ENCODE assay signal across 22 mouse cellular contexts in genomic region chr15:98021886-98022285, GRCm38 (mm10). TPM values are rescaled to one million over a fixed set of nuclear protein-coding genes. Genes with fewer than 3 reads are reported as not detected.
A peak's percentile ranks its signal among the peaks of the same experiment; 100 is the strongest.
DNase-seq lines count a peak whose midpoint lies in the region; ATAC-seq and TF ChIP-seq lines count a peak whose summit lies in the region.
"Had no signal": no experiment of that assay in that cellular context is flagged by ENCODE, and none has a peak within 500 bp of the region (broad histone marks: within the 10 kb centered on the region; RNA-seq: fewer than 3 reads in every experiment).

No protein-coding gene starts in this region.

- no peaks in the 10 kb centered on the region for H3K9me3 ChIP-seq in kidney, postnatal 0 days (replicated peaks; ENCODE audit: low read length)
- no peaks in the 10 kb centered on the region for H3K9me3 ChIP-seq in kidney, embryonic 15.5 days (replicated peaks)
- H3K9me3 ChIP-seq in embryonic facial prominence, embryonic 14.5 days (ENCODE audit: control insufficient read depth, low read length), result no peaks in the 10 kb centered on the region
- no peaks in the 10 kb centered on the region for H3K9me3 ChIP-seq in liver, embryonic 12.5 days (replicated peaks)
- no peaks in the 10 kb centered on the region for H3K9me3 ChIP-seq in hindbrain, embryonic 16.5 days (ENCODE audit: control insufficient read depth, low read length)
- H3K9me3 ChIP-seq: forebrain, embryonic 10.5 days; limb, embryonic 15.5 days; liver, embryonic 15.5 days; midbrain, embryonic 12.5 days had no signal

- no peak overlapping the region for H3K27ac ChIP-seq in kidney, postnatal 0 days
- H3K27ac ChIP-seq in kidney, embryonic 15.5 days, result no peak overlapping the region
- H3K27ac ChIP-seq in embryonic facial prominence, embryonic 14.5 days (replicated peaks; ENCODE audit: low read depth, low read length), result no peak overlapping the region
- H3K27ac ChIP-seq in liver, embryonic 12.5 days, result no peak overlapping the region
- H3K27ac ChIP-seq in hindbrain, embryonic 16.5 days (ENCODE audit: low read depth, low read length), result no peak overlapping the region
- H3K27ac ChIP-seq: forebrain, embryonic 10.5 days; limb, embryonic 15.5 days; liver, embryonic 15.5 days; midbrain, embryonic 12.5 days had no signal

- TF ChIP-seq CTCF in kidney, postnatal 0 days (IDR thresholded peaks at IDR 0.05; ENCODE audit: low read depth), result no peak

- H3K27me3 ChIP-seq in kidney, postnatal 0 days (ENCODE audit: insufficient read depth, low read length), result no peaks in the 10 kb centered on the region
- H3K27me3 ChIP-seq in kidney, embryonic 15.5 days, result 0 out of 2 replicates have a peak, but pooled peaks cover 6% of the 10 kb centered on the region
- no peaks in the 10 kb centered on the region for H3K27me3 ChIP-seq in embryonic facial prominence, embryonic 14.5 days (replicated peaks; ENCODE audit: control insufficient read depth, insufficient read depth, low read length)
- H3K27me3 ChIP-seq in liver, embryonic 12.5 days (replicated peaks), result peaks cover 26% of the 10 kb centered on the region
- no peaks in the 10 kb centered on the region for H3K27me3 ChIP-seq in hindbrain, embryonic 16.5 days (replicated peaks; ENCODE audit: control insufficient read depth, insufficient read depth, low read length)
- H3K27me3 ChIP-seq: limb, embryonic 15.5 days had no signal

- no peak for ATAC-seq in kidney, postnatal 0 days (replicated peaks; ENCODE audit: low FRiP score, low read depth)
- ATAC-seq in kidney, embryonic 15.5 days (replicated peaks; ENCODE audit: low FRiP score), result no peak
- no peak for ATAC-seq in embryonic facial prominence, embryonic 14.5 days (ENCODE audit: low read depth)
- no peak for ATAC-seq in liver, embryonic 12.5 days
- no peak for ATAC-seq in hindbrain, embryonic 16.5 days
- ATAC-seq: forebrain, embryonic 16.5 days; inflammation-experienced regulatory T-cells, adult 6 months had no signal

- no peak overlapping the region for H3K4me2 ChIP-seq in kidney, postnatal 0 days (ENCODE audit: low read length)
- H3K4me2 ChIP-seq in kidney, embryonic 15.5 days, result no peak overlapping the region
- no peak overlapping the region for H3K4me2 ChIP-seq in embryonic facial prominence, embryonic 14.5 days (ENCODE audit: low read depth, low read length)
- H3K4me2 ChIP-seq in liver, embryonic 12.5 days, result no peak overlapping the region
- H3K4me2 ChIP-seq in hindbrain, embryonic 16.5 days (ENCODE audit: low read length), result no peak overlapping the region
- H3K4me2 ChIP-seq: heart, embryonic 11.5 days; limb, embryonic 15.5 days; liver, embryonic 15.5 days; midbrain, embryonic 12.5 days had no signal

- no peaks in the 10 kb centered on the region; the same call in 1 of the 2 replicates for H3K4me1 ChIP-seq in kidney, postnatal 0 days (replicated peaks; ENCODE audit: insufficient read depth, low read length)
- H3K4me1 ChIP-seq in kidney, embryonic 15.5 days, result peaks cover 43% of the 10 kb centered on the region
- H3K4me1 ChIP-seq in embryonic facial prominence, embryonic 14.5 days (ENCODE audit: control insufficient read depth, insufficient read depth, low read length), result peaks cover 15% of the 10 kb centered on the region; the same call in 1 of the 2 replicates
- H3K4me1 ChIP-seq in liver, embryonic 12.5 days, result no peaks in the 10 kb centered on the region
- H3K4me1 ChIP-seq in hindbrain, embryonic 16.5 days (ENCODE audit: control insufficient read depth, insufficient read depth, low read depth, low read length), result no peaks in the 10 kb centered on the region; the same call in 1 of the 2 replicates
- H3K4me1 ChIP-seq: liver, embryonic 15.5 days had no signal

- no peak overlapping the region for H3K9ac ChIP-seq in kidney, postnatal 0 days (ENCODE audit: low read depth, low read length)
- no peak overlapping the region for H3K9ac ChIP-seq in kidney, embryonic 15.5 days
- H3K9ac ChIP-seq in embryonic facial prominence, embryonic 14.5 days (ENCODE audit: low read depth, low read length), result no peak overlapping the region
- H3K9ac ChIP-seq in liver, embryonic 12.5 days, result no peak overlapping the region
- no peak overlapping the region for H3K9ac ChIP-seq in hindbrain, embryonic 16.5 days (ENCODE audit: low read depth, low read length)
- H3K9ac ChIP-seq: limb, embryonic 15.5 days; liver, embryonic 15.5 days; midbrain, embryonic 12.5 days had no signal

- peak; percentile 82 for DNase-seq in kidney, postnatal 0 days (ENCODE audit: low spot score)
- DNase-seq in adipocyte (ENCODE audit: low spot score), result peak; percentile 30
- DNase-seq in embryonic facial prominence, embryonic 14.5 days (ENCODE audit: low spot score), result peak; percentile 72
- no peak for DNase-seq in cerebellum, postnatal 4 days (ENCODE audit: low spot score in 2 of 2)
- DNase-seq: adrenal gland, postnatal 25 days; cerebellum, adult 8-10 months; cerebellum, postnatal 36 days; gastrocnemius, postnatal 14 days; heart, adult 11 months; heart, postnatal 10 days; kidney, adult 2 months; kidney, postnatal 4 days had no signal

- no peak overlapping the region for H3K4me3 ChIP-seq in kidney, postnatal 0 days (replicated peaks; ENCODE audit: low read depth, low read length)
- H3K4me3 ChIP-seq in kidney, embryonic 15.5 days (replicated peaks), result no peak overlapping the region
- H3K4me3 ChIP-seq in embryonic facial prominence, embryonic 14.5 days (ENCODE audit: low read depth, low read length), result no peak overlapping the region
- no peak overlapping the region for H3K4me3 ChIP-seq in liver, embryonic 12.5 days
- H3K4me3 ChIP-seq in hindbrain, embryonic 16.5 days (ENCODE audit: low read length), result no peak overlapping the region
- H3K4me3 ChIP-seq: forebrain, embryonic 10.5 days; limb, embryonic 15.5 days; liver, embryonic 15.5 days; midbrain, embryonic 12.5 days had no signal

- H3K36me3 ChIP-seq in kidney, postnatal 0 days (ENCODE audit: insufficient read depth, low read length), result no peaks in the 10 kb centered on the region
- no peaks in the 10 kb centered on the region for H3K36me3 ChIP-seq in kidney, embryonic 15.5 days
- H3K36me3 ChIP-seq in embryonic facial prominence, embryonic 14.5 days (ENCODE audit: control insufficient read depth, insufficient read depth, low read length), result no peaks in the 10 kb centered on the region
- no peaks in the 10 kb centered on the region for H3K36me3 ChIP-seq in liver, embryonic 12.5 days
- no peaks in the 10 kb centered on the region for H3K36me3 ChIP-seq in hindbrain, embryonic 16.5 days (ENCODE audit: control insufficient read depth, insufficient read depth, low read length)
- H3K36me3 ChIP-seq: forebrain, embryonic 10.5 days; limb, embryonic 15.5 days; liver, embryonic 15.5 days; midbrain, embryonic 12.5 days had no signal

- WGBS in kidney, postnatal 0 days, result 7% methylated on average over 2 of the region's 2 CpGs
- 3% methylated on average over 2 of the region's 2 CpGs for WGBS in kidney, embryonic 15.5 days
- 23% methylated on average over 2 of the region's 2 CpGs for WGBS in embryonic facial prominence, embryonic 14.5 days
- 41% methylated on average over 2 of the region's 2 CpGs for WGBS in liver, embryonic 12.5 days (ENCODE audit: insufficient replicate concordance)
- 38% methylated on average over 2 of the region's 2 CpGs for WGBS in hindbrain, embryonic 16.5 days

RNA-seq across cellular contexts. Expression of gene Col2a1, which starts 17.4 kb away (rescaled TPM):
- 14.8 and 16.4 TPM in 2 replicates for polyA plus RNA-seq in kidney, postnatal 0 days (2015; fragmentation: Nextera tagmentation; extraction: Ambion mirVana)
- polyA plus RNA-seq in kidney, embryonic 15.5 days (2015; fragmentation: Nextera tagmentation; extraction: Ambion mirVana), result 18.9 and 27.0 TPM in 2 replicates
- 372 and 595 TPM in 2 replicates for polyA plus RNA-seq in embryonic facial prominence, embryonic 14.5 days (2014; fragmentation: Nextera tagmentation; extraction: Ambion mirVana)
- 1.1 and 1.3 TPM in 2 replicates for polyA plus RNA-seq in liver, embryonic 12.5 days (2016; fragmentation: Nextera tagmentation; extraction: Ambion mirVana)
- 11.9 and 43.4 TPM in 2 replicates for polyA plus RNA-seq in hindbrain, embryonic 16.5 days (2015; fragmentation: Nextera tagmentation; extraction: Ambion mirVana)
- polyA plus RNA-seq: inflammation-experienced regulatory T-cells, adult 6 months; kidney, adult 2 months had no signal

RNA-seq across cellular contexts. Expression of gene Tmem106c, which starts 57.9 kb away (rescaled TPM):
- 55.0 and 58.3 TPM in 2 replicates for polyA plus RNA-seq in kidney, postnatal 0 days (2015; fragmentation: Nextera tagmentation; extraction: Ambion mirVana)
- 46.5 and 51.7 TPM in 2 replicates for polyA plus RNA-seq in kidney, embryonic 15.5 days (2015; fragmentation: Nextera tagmentation; extraction: Ambion mirVana)
- 47.2 and 51.6 TPM in 2 replicates for polyA plus RNA-seq in embryonic facial prominence, embryonic 14.5 days (2014; fragmentation: Nextera tagmentation; extraction: Ambion mirVana)
- 15.6 and 18.1 TPM in 2 replicates for polyA plus RNA-seq in liver, embryonic 12.5 days (2016; fragmentation: Nextera tagmentation; extraction: Ambion mirVana)
- polyA plus RNA-seq in hindbrain, embryonic 16.5 days (2015; fragmentation: Nextera tagmentation; extraction: Ambion mirVana), result 58.3 and 60.6 TPM in 2 replicates

Comparison
In these comparisons a context has a peak if more than half of its experiments do, and no peak if none do; other contexts are left out.
1. DNase-seq: peak in kidney, postnatal 0 days (single experiment), adipocyte (single experiment) and embryonic facial prominence, embryonic 14.5 days (single experiment); none in cerebellum, postnatal 4 days (0 of 2).